Mouse (Mus musculus) mouse trophoblast stem cell (cell line): Measurements from ENCODE around the gene Rbpms2.

Experiments used
- in situ Hi-C, 2 experiments: fragments of 300-500 bp; cut with MseI, MboI; formaldehyde crosslinking; loops; 2 replicates in 1 of 2; 3 replicates in 1 of 2; pipeline ENCODE4 v1.15.1; 2025

The Rbpms2 gene

GRCm38 (mm10) chr9:65629025-65629766, at the start of gene Rbpms2:
Rbpms2 (plus strand) TSS chr9:65629648.
- in situ Hi-C loops, result no loop called here

- in situ Hi-C loops, result loop anchor here (5.0 kb wide), 2 partner anchors 53 to 58 kb away; partner anchors contain the start of gene Ankdd1a (in 1 of the 2)
These were observed 49.6 kb upstream of the Rbpms2 start, which contains the start of gene Plekho2 for GRCm38 (mm10) chr9:65579781-65580371. Plekho2 (minus strand) TSS chr9:65580040.

- in situ Hi-C loops, result loop anchor here in 1 of 2 experiments (5.0 kb wide), 1 partner anchor 58 kb away; the partner anchor contains the start of gene Ankdd1a
These were observed 48.8 kb upstream of the Rbpms2 start for GRCm38 (mm10) chr9:65580401-65581256.

- in situ Hi-C loops, result loop anchor here in 1 of 2 experiments (5.0 kb wide), 1 partner anchor 61 kb away; the partner anchor contains the start of gene Ankdd1a
These were observed 46.4 kb upstream of the Rbpms2 start for GRCm38 (mm10) chr9:65583045-65583444.

GRCm38 (mm10) chr9:65586406-65587269, 42.8 kb upstream of the Rbpms2 start, which contains the start of gene Pif1:
Pif1 (plus strand) TSS chr9:65587160.
- in situ Hi-C loops, result no loop called here

GRCm38 (mm10) chr9:65587270-65587572, 42.2 kb upstream of the Rbpms2 start:
- in situ Hi-C loops, result no loop called here

GRCm38 (mm10) chr9:65587573-65588358, 41.7 kb upstream of the Rbpms2 start:
- in situ Hi-C loops, result no loop called here

GRCm38 (mm10) chr9:65589091-65589490, 40.4 kb upstream of the Rbpms2 start:
- in situ Hi-C loops, result no loop called here

GRCm38 (mm10) chr9:65592721-65593120, 36.7 kb upstream of the Rbpms2 start:
- in situ Hi-C loops, result no loop called here

GRCm38 (mm10) chr9:65593596-65593995, 35.9 kb upstream of the Rbpms2 start:
- in situ Hi-C loops, result no loop called here

GRCm38 (mm10) chr9:65598765-65599249, 30.6 kb upstream of the Rbpms2 start:
- in situ Hi-C loops, result no loop called here

- in situ Hi-C loops, result no loop called here
These were observed 28.5 kb upstream of the Rbpms2 start for GRCm38 (mm10) chr9:65600951-65601350.

- in situ Hi-C loops, result no loop called here
These were observed 25.9 kb upstream of the Rbpms2 start for GRCm38 (mm10) chr9:65603401-65604102.

GRCm38 (mm10) chr9:65605471-65606136, 23.8 kb upstream of the Rbpms2 start:
- in situ Hi-C loops, result loop anchor here in 1 of 2 experiments (5.0 kb wide), 1 partner anchor 57 kb away; no protein-coding TSS in a partner anchor

GRCm38 (mm10) chr9:65606321-65607109, 22.9 kb upstream of the Rbpms2 start:
- in situ Hi-C loops, result loop anchor here in 1 of 2 experiments (5.0 kb wide), 1 partner anchor 56 kb away; no protein-coding TSS in a partner anchor

GRCm38 (mm10) chr9:65607120-65607519, 22.3 kb upstream of the Rbpms2 start:
- in situ Hi-C loops, result loop anchor here in 1 of 2 experiments (5.0 kb wide), 1 partner anchor 55 kb away; no protein-coding TSS in a partner anchor

- in situ Hi-C loops, result no loop called here
These were observed 17.4 kb upstream of the Rbpms2 start for GRCm38 (mm10) chr9:65611969-65612486.

GRCm38 (mm10) chr9:65613098-65613497, 16.4 kb upstream of the Rbpms2 start:
- in situ Hi-C loops, result no loop called here
